Mouse (Mus musculus) cerebellum, postnatal 10 days (tissue): ENCODE data around the gene Dgkb.
A peak's percentile ranks its signal among the peaks of the same experiment; 100 is the strongest.

Experiments used
- DNase-seq, 2 experiments: peaks; one replicate each; pipeline ENCODE4 v3.0.0; 2021; ENCODE audit warnings: mixed read lengths in 2 of 2

Dgkb gene

DNA sequence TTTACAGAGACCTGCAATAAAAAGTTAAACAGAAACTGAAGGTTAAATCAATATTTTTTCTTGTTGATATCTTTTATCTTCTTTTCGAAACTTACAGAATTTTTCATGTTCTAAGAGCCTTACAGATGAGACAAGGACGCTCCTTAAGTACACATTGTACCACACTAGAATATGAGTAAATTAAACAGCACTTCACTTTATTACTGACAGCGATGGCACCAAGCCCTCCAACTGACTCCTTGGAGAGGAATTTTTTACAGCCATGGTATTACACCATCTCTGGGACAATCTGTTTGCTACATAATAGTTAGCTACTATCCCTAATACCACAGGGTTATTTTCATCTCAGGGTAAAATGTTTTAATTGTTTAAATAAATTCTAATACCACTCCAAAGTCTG is 556.6 kb downstream of the Dgkb start:
- no peak for DNase-seq

DNA sequence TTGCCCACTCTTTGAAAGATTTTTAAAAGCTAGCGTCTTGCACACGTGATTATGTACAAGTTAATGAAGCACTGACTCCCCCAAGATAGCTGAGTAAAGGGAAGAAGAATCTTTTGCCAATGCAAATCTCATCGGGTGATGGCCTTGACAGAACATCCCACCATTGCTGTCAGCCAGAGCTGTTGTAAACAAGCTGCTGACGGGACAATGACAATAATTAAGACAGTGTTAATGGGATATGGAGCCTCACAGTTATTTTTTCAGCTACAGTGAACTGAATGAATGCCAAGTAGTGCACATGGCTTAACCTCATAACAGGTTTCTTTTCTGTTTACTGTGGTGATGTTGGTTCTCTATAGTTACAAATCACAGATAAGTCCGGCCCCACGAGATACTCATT is 568.4 kb downstream of the Dgkb start:
- peak in 1 of 2 experiments; percentile 15 for DNase-seq

DNA sequence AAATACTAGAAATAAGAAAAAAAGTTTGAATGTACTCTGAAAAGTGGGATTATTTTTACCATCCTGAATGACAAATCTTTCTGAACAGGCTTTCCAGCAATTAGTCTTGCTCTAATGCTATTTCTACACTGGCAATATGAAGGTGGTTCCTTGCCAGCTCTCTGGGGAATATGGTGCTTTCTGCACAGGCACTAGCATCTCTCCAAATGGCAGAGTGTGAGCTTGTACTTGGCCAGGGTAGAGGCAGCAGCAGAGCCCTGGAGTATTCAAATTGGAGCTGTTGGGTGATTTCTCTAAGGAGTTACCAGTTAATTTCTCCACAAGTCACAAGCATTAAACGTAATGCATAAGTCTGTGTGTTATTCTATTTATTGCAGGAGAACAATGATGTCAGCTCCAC is 569.5 kb downstream of the Dgkb start:
- DNase-seq = peak; percentile 79 to 81

DNA sequence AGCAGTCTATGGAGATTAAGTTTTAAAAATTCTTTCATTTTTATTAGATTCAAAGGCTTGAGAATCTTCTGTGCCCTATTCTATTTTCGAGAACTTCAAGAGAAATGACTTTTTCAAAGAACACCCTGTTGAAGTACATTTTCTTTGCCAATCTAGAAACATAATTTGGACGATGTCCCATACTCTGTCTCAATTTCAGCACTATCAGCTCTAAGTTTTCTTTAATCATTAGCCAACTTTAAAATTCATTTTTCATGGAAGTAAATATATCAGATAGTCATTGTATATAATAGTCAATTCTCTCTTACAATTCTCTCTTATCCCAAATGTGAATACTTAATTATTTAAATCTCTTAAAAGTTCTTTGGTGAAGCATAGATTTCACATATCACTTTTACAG is 570.1 kb downstream of the Dgkb start:
- no peak for DNase-seq

DNA sequence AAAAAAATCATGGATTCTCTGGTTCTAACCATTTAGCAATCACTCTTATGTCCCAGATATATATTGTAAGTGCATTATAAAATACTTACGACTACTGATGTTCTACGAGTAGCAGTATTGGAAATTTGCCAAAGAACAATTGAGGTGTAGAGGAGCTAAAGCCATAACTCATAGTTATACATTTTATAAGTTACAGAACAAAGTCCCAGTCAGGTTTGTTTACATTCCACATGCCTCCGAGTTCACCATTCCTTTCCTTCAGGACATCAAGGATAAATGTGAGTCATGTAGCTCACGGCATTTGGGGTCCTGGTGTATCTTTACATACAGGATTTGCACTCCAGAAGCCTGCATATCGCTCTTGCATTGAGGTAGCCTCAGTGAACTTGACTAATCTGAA is 570.7 kb downstream of the Dgkb start:
- DNase-seq = no peak

DNA sequence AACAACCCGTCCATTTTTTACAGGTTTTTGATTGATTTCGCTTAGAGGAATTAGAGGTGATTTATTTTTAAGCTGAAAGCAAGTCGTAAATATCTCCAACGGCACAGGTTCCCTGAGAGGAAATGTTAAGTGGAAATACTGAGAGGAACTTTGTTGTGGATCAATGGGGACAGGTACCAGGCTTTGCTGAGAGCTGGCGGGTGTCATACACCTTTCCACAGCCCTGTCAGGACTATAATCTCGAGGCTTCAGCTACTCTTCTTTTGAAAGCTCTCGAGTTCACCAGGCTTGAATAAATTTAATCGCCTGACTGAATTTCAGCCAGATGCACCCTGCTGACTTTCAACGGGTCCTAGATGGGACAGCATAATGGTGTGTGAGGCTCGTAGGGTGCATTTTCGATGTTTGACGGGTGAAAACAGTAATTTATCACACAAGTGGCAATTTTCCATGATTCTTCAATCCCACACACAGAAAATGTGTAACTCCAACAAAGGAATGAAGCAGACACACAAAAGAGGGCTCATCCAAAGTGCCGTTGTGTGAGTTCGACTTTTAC is 580.3 kb downstream of the Dgkb start:
- DNase-seq = peak; percentile 13 to 14

DNA sequence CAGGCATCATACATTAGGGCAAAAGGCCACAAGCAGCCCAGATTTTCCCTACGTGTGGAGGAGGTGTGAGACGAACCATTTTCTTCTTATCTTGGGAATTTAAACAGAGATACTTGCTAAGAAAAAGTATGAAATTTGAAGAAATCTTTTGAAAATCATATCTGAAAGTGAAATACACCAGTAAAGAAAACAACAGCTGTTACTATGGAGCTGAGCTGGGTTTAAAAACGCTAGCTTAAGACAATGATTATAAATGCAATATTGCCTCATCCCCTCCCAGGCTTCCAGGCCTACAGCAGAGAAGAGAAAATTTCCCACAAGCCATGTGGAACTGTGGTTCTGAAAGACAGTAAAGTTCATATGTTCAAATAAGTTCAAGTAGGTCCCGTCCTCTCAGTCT is 582.6 kb downstream of the Dgkb start:
- DNase-seq = no peak

DNA sequence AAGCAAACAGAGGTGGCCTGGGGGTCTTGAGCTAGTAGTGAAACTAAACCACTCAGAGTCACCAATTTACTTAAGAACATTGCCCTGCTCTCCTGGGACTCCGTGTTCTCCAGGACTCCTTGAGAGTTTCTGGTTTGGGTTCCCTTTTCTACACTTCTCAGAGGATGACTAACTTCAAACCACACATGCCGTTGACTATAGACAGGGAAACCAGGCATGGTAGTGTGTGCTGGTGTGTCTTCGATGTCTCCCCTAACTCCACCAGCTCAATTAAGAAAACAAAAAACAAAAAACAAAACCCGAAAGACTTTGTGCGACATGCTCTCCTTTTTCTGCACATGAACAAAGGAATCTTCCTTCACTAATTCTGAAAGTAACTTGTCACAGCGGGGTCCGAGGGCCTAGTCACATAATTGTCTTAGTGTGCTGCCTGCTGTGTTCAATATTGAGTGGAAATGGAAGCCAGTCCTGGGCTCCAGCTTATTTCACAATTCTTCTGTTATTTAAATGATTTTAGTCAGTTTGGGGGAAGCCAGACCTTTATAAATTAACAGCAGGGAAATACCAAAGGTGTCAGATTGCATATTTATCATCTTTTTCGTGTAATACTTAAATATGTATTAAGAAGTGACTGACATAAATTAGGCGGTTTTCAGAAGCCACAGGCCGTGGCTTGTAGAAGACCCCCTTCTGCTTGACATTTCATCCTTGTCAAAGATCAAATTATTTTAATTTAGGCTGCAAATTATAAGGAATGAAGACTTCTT is 618.0 kb downstream of the Dgkb start:
- peak in 1 of 2 experiments; percentile 7 for DNase-seq

DNA sequence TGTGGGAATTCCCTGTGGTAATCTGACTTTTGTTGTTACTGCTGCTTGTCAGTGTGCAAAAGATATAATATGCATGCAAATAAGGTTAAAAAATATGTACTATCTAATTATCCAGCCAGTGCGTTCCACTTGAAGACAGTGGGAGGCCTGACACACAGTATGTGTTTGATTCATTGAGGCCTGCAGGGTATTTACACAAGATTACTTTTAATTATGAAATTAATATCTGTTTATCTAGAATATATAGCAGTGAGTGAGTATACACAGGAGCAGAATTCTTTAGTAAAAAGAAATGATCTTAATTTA is 618.6 kb downstream of the Dgkb start:
- DNase-seq = no peak

DNA sequence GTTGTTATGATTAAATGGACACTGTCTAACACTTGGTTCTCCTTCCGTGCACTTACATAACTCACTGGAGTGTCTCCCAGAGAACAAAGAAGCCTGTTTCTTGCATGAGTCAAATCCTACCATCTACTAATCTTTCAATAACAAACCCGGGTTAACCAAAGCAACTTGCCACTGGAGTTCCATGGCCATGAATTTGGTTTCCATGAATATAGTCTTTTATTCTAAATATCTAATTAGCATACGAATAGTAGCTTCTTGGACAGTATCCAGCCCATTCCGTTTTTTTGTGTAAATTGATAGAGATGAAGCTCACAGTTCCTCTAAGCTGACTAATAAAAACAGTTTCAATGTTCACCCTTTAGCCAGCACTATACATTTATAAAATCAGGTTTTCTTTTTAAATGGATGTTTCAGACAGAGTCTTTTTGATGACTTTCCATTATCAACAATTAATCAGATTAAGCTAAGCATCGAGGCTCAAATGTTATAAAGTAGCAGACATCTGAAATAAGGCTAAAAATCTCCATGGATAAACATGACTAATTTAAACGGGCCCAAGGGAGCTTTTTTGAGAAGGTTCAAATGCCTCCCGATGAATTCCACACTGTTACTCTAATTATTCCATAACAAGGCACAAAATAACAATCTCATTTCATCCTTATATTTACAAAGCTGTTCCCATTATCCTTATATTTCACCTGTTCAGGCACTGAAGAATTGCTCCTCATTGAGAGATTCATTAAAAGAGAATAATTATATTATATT is 633.0 kb downstream of the Dgkb start:
- peak in 1 of 2 experiments; percentile 2 for DNase-seq

DNA sequence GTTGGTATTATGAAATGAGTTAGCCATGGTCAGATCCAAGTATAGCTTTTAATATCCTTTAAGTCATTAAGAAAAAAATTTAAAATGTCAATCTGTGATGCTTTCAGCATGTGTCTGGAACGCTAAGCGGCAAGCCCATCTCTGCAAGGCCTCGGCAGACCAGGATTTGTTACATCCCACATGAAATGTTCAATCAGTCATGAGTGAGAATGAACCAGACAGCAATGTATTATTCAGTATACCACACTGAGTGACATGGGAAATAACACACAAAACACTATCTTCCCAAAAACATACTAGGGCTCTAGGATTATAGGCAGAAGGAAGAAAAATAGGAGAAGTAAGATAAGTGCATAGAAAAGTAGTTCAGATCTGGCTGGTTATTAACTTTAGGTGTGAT is 634.2 kb downstream of the Dgkb start:
- no peak for DNase-seq

DNA sequence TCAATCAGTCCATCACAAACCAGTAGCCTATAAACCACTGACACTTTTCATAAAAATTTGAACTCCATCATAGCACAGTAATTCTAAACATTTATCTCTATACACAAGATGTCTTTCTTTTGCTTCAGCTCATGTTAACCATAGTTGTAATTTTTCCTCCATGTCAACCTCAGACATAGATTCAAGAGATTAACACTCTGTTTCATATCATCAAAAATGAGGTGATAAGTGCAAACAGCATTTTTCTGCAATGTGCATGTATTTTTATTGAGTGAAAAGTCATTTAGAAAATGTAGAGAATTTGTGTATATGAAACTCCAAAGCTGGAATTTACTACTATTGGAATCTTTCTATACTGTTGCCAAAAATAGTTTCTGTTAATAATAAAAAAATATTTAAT is 650.7 kb downstream of the Dgkb start:
- DNase-seq = no peak

DNA sequence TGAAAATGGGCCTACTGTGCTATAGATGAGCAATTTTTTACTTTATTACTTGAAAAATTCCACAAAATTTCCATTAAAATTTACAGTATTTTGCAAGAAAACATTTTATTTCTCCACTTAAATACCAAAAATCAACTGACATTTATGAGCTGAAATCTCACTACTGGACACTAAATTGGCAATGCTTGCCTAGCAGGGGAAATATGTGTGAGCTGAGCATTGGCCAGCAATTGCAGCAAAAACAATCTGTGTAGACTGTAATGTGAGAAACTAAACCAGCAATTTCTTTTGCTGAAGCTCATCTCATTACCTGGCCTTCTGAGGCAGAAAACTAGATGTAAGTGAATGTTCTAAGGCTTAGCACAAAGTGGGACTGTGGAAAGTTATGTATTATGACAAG is 651.1 kb downstream of the Dgkb start:
- no peak for DNase-seq

DNA sequence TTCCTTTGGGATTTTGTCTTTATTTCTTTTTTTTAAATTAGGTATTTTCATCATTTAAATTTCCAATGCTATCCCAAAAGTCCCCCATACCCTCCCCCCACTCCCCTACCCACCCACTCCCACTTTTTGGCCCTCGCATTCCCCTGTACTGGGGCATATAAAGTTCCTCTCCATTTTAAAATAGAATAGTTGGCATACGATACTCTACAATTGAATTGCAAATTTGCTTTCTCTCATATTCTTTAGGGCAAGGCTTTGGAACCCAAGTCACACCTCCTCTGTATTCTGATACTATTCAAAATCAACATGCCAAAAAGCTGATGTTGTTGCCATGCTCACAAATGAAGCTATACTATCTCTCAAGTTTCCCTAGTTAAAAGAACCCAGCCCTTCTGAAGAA is 679.7 kb downstream of the Dgkb start:
- DNase-seq = no peak

DNA sequence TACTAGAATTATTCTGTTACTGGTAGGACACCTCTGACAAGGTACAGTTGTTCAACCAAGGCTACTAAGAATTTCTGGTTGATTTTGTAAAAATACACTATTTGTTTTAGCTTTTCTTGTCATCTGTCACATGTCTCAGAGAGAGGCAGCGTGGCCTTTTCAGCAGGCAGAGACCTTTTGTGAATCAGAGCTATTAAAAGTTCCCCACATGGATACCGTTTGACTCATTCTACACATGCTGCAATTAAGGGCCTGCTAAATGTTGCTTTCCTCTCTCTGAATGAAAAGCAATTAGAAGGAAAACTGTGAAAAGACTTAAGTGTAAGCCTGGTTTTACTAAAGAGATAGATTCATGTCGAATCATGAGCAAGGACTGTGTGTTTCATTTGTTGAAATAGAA is 683.4 kb downstream of the Dgkb start:
- DNase-seq = no peak

DNA sequence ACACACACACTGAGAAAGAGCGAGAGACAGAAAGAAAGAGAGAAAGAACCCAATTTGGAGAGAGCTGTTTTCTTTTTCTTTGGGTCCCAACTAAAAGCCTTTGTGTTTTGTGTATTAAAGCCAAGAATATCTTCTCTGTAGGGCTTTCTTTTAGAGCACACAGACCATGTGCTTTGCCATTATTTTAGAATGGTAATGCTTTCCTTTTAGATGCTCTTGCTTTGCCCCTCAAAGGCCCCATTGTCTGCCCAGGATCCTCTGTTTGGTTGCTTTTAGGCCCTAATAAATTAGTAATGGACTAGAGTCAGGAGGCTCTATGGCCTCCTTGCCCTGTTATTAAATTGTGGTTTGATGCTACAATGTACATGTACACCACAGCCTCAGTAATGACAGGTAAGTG is 690.7 kb downstream of the Dgkb start:
- DNase-seq = no peak

DNA sequence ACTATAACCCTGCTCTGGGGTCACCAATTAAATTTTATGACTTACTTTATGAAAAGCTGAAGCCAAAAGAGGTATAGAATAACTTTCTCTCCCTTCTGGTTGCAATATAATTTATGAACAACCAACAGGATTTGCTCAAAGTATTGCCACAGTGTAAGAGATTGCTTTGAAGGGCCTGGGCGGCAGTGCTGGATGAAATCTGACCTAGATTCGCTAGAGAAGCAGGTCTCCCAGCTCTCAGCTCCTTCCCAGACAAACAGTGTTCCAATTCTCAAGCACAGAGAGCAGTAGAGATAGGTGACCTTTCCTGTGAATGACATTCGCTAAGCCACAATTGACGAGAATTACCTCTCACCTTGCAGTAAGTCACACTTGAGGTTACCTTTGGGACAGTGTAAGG is 727.9 kb downstream of the Dgkb start:
- peak; percentile 2 to 4 for DNase-seq

DNA sequence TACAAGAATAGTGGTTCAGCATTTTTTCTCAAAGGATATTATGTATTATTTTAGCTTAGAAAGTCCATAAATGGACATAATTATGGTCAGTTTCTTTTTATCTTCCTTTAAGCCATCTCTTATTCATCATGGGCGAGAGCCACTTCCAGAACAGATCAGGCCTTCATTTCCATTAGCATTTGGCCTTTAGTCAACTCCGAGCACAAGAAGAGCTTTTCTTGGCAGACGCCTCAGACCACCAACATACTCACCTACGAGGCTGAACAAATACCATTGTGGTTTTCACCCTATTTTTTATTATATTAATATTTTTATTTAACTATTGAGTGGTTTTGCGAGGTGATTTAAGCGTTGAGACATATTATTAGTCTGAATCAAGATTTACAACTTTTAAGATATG is 759.6 kb downstream of the Dgkb start:
- DNase-seq = peak; percentile 61 to 70

DNA sequence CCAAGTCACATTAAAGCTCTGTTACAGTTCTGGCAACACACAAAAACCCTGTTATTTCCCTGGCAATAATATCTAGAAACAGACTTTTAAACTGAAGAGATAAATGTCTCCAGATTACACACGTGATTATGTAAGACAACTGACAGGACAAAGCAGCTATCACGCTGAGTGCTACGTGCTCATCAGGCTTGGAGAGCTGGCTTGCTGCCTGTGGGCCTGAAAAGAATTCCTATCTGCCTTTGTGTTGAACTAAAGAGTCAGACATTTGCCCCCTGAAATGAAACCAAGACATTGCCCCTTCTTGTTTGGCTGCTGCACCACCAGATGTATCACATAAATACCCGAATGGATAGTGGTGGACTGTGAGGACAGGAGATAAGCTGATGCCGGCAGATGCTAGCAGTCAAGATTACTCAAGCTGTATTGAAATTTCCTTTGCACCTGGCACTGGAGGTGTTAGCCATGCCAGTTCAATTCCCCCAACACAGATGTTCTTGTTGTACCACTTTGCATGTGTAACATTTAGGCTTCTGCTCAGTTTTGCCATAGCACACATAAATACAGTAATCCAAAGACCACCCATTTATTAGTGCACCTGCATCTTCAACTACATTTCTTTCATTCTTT is 761.8 kb downstream of the Dgkb start:
- DNase-seq = peak; percentile 62 to 64

DNA sequence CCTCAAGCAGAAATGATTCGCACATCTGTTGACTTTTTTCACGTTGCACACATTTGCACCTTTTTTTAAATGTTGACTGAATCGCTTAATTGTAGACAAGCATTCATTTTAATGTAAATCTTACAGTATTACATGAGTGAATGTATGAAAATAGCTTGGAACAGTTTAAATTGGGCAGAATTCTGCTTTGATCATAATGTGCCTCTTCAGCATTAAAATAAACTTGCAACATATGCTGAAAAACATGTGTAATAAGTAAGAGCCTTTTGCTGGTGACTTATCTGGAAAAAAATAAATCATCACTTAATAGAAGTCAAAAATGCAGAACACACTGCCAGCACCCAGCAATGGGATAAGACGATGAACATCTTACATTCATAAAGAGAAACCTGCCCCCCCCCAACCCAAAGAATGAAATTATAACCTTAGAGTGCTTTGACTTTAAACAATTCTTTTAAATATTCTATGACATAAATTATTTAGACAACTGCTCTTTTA is 768.9 kb downstream of the Dgkb start:
- DNase-seq = no peak

DNA sequence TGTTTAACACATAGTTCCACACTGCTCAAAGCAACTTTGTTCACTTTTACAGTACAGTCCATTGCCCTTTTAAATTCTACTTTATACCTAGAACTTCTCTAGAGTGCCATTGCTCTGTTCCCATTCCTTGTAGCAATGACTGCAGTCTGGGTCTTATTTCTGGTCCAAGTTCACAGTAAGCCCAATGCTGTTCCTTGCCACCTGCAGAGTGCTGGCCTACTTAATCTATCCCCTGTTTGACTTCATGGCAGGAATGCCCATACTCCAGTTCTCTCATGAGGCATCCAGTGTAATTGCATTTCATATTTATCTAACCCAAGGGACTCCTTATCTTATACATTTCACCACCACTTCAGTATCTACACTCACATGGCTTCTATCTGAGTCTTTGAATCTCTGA is 772.4 kb downstream of the Dgkb start:
- peak; percentile 61 to 69 for DNase-seq

DNA sequence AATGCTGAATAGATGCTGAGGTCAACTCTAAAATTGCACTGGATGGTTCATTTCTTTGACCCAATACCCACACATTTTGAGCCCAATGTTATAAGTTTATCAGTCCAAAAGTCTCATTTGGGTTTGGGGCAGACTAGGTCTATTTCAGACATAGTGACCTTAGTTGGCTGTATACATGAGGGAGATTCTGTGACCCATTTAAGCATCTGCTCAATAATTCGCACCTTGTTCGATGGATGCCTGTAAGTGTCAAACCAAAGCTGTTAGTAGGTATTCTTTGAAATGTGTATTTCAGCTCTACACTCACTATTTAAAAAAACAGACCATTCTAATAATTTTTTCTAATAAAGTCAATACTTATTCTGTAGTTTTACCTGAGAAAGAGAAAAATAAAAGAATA is 776.1 kb downstream of the Dgkb start:
- no peak for DNase-seq

DNA sequence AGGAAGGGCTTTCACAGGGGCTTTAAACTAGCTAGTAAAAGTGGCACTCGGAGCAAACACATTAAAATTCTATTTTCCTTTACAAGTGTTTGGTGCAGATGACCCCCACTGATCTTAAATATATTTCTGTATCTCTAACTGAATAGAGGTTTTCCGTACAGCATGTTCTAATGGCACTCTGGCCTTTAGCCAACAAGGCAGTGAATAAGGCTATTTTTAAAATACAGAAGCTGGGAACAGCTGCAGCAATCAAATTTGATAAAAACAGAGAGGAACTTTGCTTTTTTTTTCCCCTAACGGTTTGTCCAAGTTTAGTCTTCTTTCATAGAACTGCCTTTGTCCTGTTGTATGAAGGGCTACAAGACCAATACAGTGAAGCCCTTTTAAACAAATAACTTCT is 776.5 kb downstream of the Dgkb start:
- DNase-seq = peak; percentile 24 to 25
